Mouse (Mus musculus) MEL (cell line): Measurements from ENCODE around the gene Itpr3. TPM values are rescaled to one million over a fixed set of nuclear protein-coding genes. Genes with fewer than 3 reads are reported as not detected.

Experiments used
- DNase-seq: peaks from one replicate; pipeline ENCODE4 v3.0.0; 2011; ENCODE audit warnings: low read depth, low spot score
- H3K27ac ChIP-seq: 2 replicates; pipeline ENCODE4 v1.5.1; 2012; ENCODE audit warnings: low read depth, mild to moderate bottlenecking, control low read depth, low read length, moderate library complexity; ENCODE audit not compliant: control insufficient read depth
- H3K27me3 ChIP-seq, 2 experiments: fragments of 150-350 bp in 1 of 2; sonication (generic) in 1 of 2; 2 replicates each; pipeline ENCODE4 v1.6.1; 2012; ENCODE audit warnings: low read length in 2 of 2, mild to moderate bottlenecking in 2 of 2, improper control_type of control experiment in 1 of 2, moderate library complexity in 1 of 2; ENCODE audit not compliant: insufficient read depth in 2 of 2, control insufficient read depth in 1 of 2
- H3K36me3 ChIP-seq, 2 experiments: 2 replicates each; pipeline ENCODE4 v1.6.1; 2012 to 2014; ENCODE audit warnings: low read length in 2 of 2, improper control_type of control experiment in 1 of 2, inconsistent platforms in 1 of 2, mild to moderate bottlenecking in 1 of 2; ENCODE audit not compliant: insufficient read depth in 2 of 2, control insufficient read depth in 1 of 2
- H3K4me1 ChIP-seq, 2 experiments: fragments of 150-350 bp in 1 of 2; sonication (generic) in 1 of 2; 2 replicates each; pipeline ENCODE4 v1.6.1; 2012; ENCODE audit warnings: low read length in 2 of 2, improper control_type of control experiment in 1 of 2, mild to moderate bottlenecking in 1 of 2; ENCODE audit not compliant: insufficient read depth in 2 of 2, control insufficient read depth in 1 of 2
- H3K4me3 ChIP-seq, 2 experiments: fragments of 150-350 bp in 1 of 2; sonication (generic) in 1 of 2; 2 replicates each; pipeline ENCODE4 v1.5.1; 2012; ENCODE audit warnings: low read depth in 2 of 2, low read length in 2 of 2, mild to moderate bottlenecking in 2 of 2, moderate library complexity in 2 of 2, control low read depth in 1 of 2, improper control_type of control experiment in 1 of 2; ENCODE audit not compliant: control insufficient read depth in 1 of 2, insufficient read depth in 1 of 2
- H3K79me2 ChIP-seq: 2 replicates; pipeline ENCODE4 v1.6.1; 2012; ENCODE audit warnings: mild to moderate bottlenecking, low read length, moderate library complexity; ENCODE audit not compliant: control insufficient read depth, poor library complexity, insufficient read depth
- H3K9ac ChIP-seq: 2 replicates; pipeline ENCODE4 v1.6.1; 2012; ENCODE audit warnings: low read depth, mild to moderate bottlenecking, control low read depth, low read length, moderate library complexity; ENCODE audit not compliant: control insufficient read depth, poor library complexity, severe bottlenecking
- H3K9me3 ChIP-seq: fragments of 150-350 bp; sonication (generic); replicated peaks from 2 replicates; pipeline ENCODE4 v1.6.1; 2012; ENCODE audit warnings: mild to moderate bottlenecking, low read length, improper control_type of control experiment, moderate library complexity; ENCODE audit not compliant: insufficient read depth
- BHLHE40 ChIP-seq: IDR thresholded peaks from 2 replicates; pipeline ENCODE4 v1.6.1; 2012; ENCODE audit warnings: low read depth, mild to moderate bottlenecking, inconsistent platforms, low read length, improper control_type of control experiment, borderline replicate concordance
- CHD1 ChIP-seq: IDR thresholded peaks from 2 replicates; pipeline ENCODE4 v1.6.1; 2012; ENCODE audit warnings: low read depth, mild to moderate bottlenecking, inconsistent platforms, low read length, improper control_type of control experiment
- E2F4 ChIP-seq: IDR thresholded peaks from 2 replicates; pipeline ENCODE4 v1.6.1; 2011; ENCODE audit warnings: low read depth, low read length, improper control_type of control experiment, borderline replicate concordance
- EP300 ChIP-seq, 2 experiments: IDR thresholded peaks; 2 replicates each; pipeline ENCODE4 v1.6.1; 2011; ENCODE audit warnings: improper control_type of control experiment in 2 of 2, low read length in 2 of 2, low read depth in 1 of 2, mild to moderate bottlenecking in 1 of 2
- GABPA ChIP-seq: IDR thresholded peaks from 2 replicates; pipeline ENCODE4 v1.6.1; 2012; ENCODE audit warnings: low read depth, mild to moderate bottlenecking, inconsistent platforms, low read length, improper control_type of control experiment, moderate library complexity
- GATA1 ChIP-seq: IDR thresholded peaks from 2 replicates; pipeline ENCODE4 v1.6.1; 2011; ENCODE audit warnings: low read depth, low read length, improper control_type of control experiment
- HCFC1 ChIP-seq: IDR thresholded peaks from 2 replicates; pipeline ENCODE4 v1.6.1; 2012; ENCODE audit warnings: low read depth, mild to moderate bottlenecking, inconsistent platforms, low read length, improper control_type of control experiment, moderate library complexity
- JUND ChIP-seq: IDR thresholded peaks from 2 replicates; pipeline ENCODE4 v1.6.1; 2011; ENCODE audit warnings: low read depth, mild to moderate bottlenecking, improper control_type of control experiment, low read length
- KAT2A ChIP-seq: conservative IDR thresholded peaks from 2 replicates; pipeline ENCODE4 v1.6.1; 2012; ENCODE audit warnings: low read depth, low read length, improper control_type of control experiment, inconsistent platforms
- MAFK ChIP-seq: IDR thresholded peaks from 2 replicates; pipeline ENCODE4 v1.6.1; 2011; ENCODE audit warnings: low read depth, mild to moderate bottlenecking, low read length, improper control_type of control experiment, borderline replicate concordance
- MAZ ChIP-seq: IDR thresholded peaks from 2 replicates; pipeline ENCODE4 v1.6.1; 2012; ENCODE audit warnings: low read depth, mild to moderate bottlenecking, inconsistent platforms, low read length, improper control_type of control experiment
- MXI1 ChIP-seq: IDR thresholded peaks from 2 replicates; pipeline ENCODE4 v1.6.1; 2011; ENCODE audit warnings: mild to moderate bottlenecking, low read depth, low read length, improper control_type of control experiment
- MYB ChIP-seq: IDR thresholded peaks from 2 replicates; pipeline ENCODE4 v1.6.1; 2011; ENCODE audit warnings: mild to moderate bottlenecking, low read depth, low read length, improper control_type of control experiment
- NELFE ChIP-seq: IDR thresholded peaks from 2 replicates; pipeline ENCODE4 v1.6.1; 2011; ENCODE audit warnings: low read depth, low read length, improper control_type of control experiment
- NRF1 ChIP-seq: IDR thresholded peaks from 2 replicates; pipeline ENCODE4 v1.6.1; 2014; ENCODE audit warnings: low read depth, mild to moderate bottlenecking, inconsistent platforms, low read length, improper control_type of control experiment, moderate library complexity; ENCODE audit not compliant: poor library complexity, insufficient read depth, severe bottlenecking
- POLR2A ChIP-seq, 2 experiments: IDR thresholded peaks; 2 replicates each; pipeline ENCODE4 v1.6.1; 2011 to 2012; ENCODE audit warnings: low read length in 2 of 2, mild to moderate bottlenecking in 2 of 2, control low read depth in 1 of 2, improper control_type of control experiment in 1 of 2, low read depth in 1 of 2, moderate library complexity in 1 of 2; ENCODE audit not compliant: control insufficient read depth in 1 of 2, insufficient read depth in 1 of 2, poor library complexity in 1 of 2
- POLR2AphosphoS5 ChIP-seq: IDR thresholded peaks from 2 replicates; pipeline ENCODE4 v1.6.1; 2012; ENCODE audit warnings: low read depth, borderline replicate concordance, mild to moderate bottlenecking, inconsistent platforms, low read length, moderate library complexity, mixed read lengths
- RCOR1 ChIP-seq: IDR thresholded peaks from 2 replicates; pipeline ENCODE4 v1.6.1; 2012; ENCODE audit warnings: low read depth, mild to moderate bottlenecking, inconsistent platforms, low read length, improper control_type of control experiment
- SIN3A ChIP-seq: IDR thresholded peaks from 2 replicates; pipeline ENCODE4 v1.6.1; 2012; ENCODE audit warnings: low read length, improper control_type of control experiment, inconsistent platforms
- SMC3 ChIP-seq: IDR thresholded peaks from 2 replicates; pipeline ENCODE4 v1.6.1; 2011; ENCODE audit warnings: low read depth, low read length, improper control_type of control experiment
- TAL1 ChIP-seq: IDR thresholded peaks from 2 replicates; pipeline ENCODE4 v1.6.1; 2012; ENCODE audit warnings: mild to moderate bottlenecking, inconsistent platforms, low read length, moderate library complexity, mixed read lengths
- TBP ChIP-seq: IDR thresholded peaks from 2 replicates; pipeline ENCODE4 v1.8.0; 2011; ENCODE audit warnings: low read depth, low read length, improper control_type of control experiment
- TCF12 ChIP-seq: IDR thresholded peaks from 2 replicates; pipeline ENCODE4 v1.6.1; 2014; ENCODE audit warnings: low read depth, mild to moderate bottlenecking, inconsistent platforms, low read length, improper control_type of control experiment, moderate library complexity
- UBTF ChIP-seq: IDR thresholded peaks from 2 replicates; pipeline ENCODE4 v1.6.1; 2012; ENCODE audit warnings: low read depth, mild to moderate bottlenecking, inconsistent platforms, low read length, improper control_type of control experiment, moderate library complexity, borderline replicate concordance; ENCODE audit not compliant: insufficient read depth
- USF1 ChIP-seq: IDR thresholded peaks from 2 replicates; pipeline ENCODE4 v1.6.1; 2014; ENCODE audit warnings: low read depth, mild to moderate bottlenecking, inconsistent platforms, low read length, improper control_type of control experiment, moderate library complexity
- ZC3H11A ChIP-seq: IDR thresholded peaks from 2 replicates; pipeline ENCODE4 v1.6.1; 2012; ENCODE audit warnings: low read depth, mild to moderate bottlenecking, inconsistent platforms, low read length, improper control_type of control experiment
- polyA plus RNA-seq, 2 experiments: library from polyadenylated mRNA; stranded (reverse) in 1 of 2; unstranded in 1 of 2; fragments of >175 nt in 1 of 2; fragments of >200 nt in 1 of 2; gene quantifications; 2 replicates each; pipeline versions ENCODE4 v1.2.1 to v1.2.4; 2012; ENCODE audit warnings: low replicate concordance in 2 of 2, low read depth in 1 of 2; ENCODE audit not compliant: insufficient read length in 2 of 2, insufficient read depth in 1 of 2, missing spikeins in 1 of 2
- total RNA-seq: library from RNA; depleted of rRNA; stranded (reverse); fragments of 300-350 nt; gene quantifications from 2 replicates; pipeline ENCODE4 v1.2.3, GENCODE M21; 2012

Gene Itpr3
- total and polyA plus RNA-seq, 3 experiments = 7.3 to 11.4 TPM; not detected in 1

DNA sequence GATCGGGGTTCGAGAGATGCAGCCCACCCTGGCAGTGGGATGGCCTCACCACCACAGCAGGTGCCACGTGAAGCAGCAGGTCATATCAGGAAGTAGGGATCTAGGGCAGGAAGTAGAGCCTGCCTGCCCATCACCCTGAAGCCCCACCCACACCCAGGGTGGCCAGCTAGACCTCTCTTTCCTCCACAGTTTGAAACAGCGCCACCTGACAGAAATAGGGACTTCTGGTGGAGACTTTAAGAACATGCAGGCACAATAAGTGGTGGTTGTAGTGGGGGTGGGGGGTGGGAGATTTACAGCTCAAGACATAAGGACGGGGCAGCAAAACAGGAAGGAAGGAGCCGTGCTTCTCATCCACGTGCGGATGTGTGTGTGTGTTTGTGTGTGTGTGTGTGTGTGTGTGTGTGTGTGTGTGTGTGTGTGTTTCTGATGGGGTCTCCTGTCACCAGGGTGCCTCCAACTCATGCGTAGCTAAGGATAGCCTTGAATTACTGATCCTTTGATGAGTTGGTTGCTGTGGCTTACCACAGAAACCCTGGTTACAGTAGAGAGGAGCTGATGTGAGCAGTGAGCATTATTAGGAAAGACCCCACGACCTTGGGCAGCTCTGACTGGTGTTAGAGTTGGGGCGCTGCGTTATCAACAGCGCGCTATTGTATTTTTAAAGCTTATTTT lies 45.0 kb upstream of the Itpr3 start (continued):
- peak; percentile 76 for TF ChIP-seq MAZ
- no peak for TF ChIP-seq MAFK
- peak; percentile 24; the same call in 1 of the 2 replicates for TF ChIP-seq SMC3
- TF ChIP-seq TCF12 = peak; percentile 59
- TF ChIP-seq RCOR1 = peak; percentile 54; the same call in 1 of the 2 replicates
- peak; percentile 92 for TF ChIP-seq MXI1
- TF ChIP-seq TAL1 = no peak
- TF ChIP-seq NRF1 = no peak
- no peak for TF ChIP-seq POLR2AphosphoS5
- no peak for TF ChIP-seq ZC3H11A
- no peak; the same call in 1 of the 2 replicates for TF ChIP-seq KAT2A
- TF ChIP-seq GATA1 = no peak
- TF ChIP-seq BHLHE40 = peak; percentile 81
- TF ChIP-seq SIN3A = peak; percentile 90
- TF ChIP-seq POLR2A (IDR thresholded peaks at IDR 0.05; ENCODE audit: control insufficient read depth in 1 of 2, insufficient read depth in 1 of 2, low read depth in 1 of 2, low read length in 2 of 2, poor library complexity in 1 of 2) = peak; percentile 46 to 77; a peak in 3 of 4 replicates
- TF ChIP-seq GABPA = no peak
- TF ChIP-seq EP300 (IDR thresholded peaks at IDR 0.05; ENCODE audit: low read depth in 1 of 2, low read length in 2 of 2) = peak in 1 of 2 experiments; percentile 41; a peak in 1 of 4 replicates
- TF ChIP-seq JUND = no peak
- peak; percentile 13; the same call in 1 of the 2 replicates for TF ChIP-seq CHD1
- TF ChIP-seq USF1 = peak; percentile 85
- TF ChIP-seq NELFE = peak; percentile 70
- TF ChIP-seq TBP = peak; percentile 69
- no peak for TF ChIP-seq E2F4
- TF ChIP-seq MYB = no peak

DNA sequence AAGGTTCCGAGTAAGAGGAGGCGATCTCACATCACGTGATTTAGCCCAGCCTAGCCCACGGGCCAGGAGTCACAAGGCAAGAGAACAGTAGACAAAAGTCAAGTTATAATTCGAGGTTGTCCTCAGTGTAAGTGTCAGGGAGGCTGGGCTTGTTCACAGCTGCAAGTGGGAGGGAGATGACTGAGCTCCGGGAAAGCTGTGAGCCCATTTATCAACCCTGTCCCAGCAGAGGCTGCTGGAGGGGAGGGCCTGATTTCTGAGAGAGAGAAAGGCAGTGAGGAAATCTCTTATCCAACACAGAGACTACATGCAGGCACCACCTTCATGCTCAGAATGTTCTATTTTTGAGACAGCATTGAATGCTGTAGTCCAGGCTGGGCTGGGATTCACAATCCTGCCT lies 44.2 kb upstream of the Itpr3 start:
- peak overlapping the region; percentile 74 for H3K27ac ChIP-seq
- H3K4me1 ChIP-seq = peaks cover 3 to 11% of the 10 kb centered on the region in 2 experiments; a peak in 3 of 4 replicates

More for the DNA sequence above, 44.2 kb upstream of the Itpr3 start:
- H3K79me2 ChIP-seq = no peaks in the 10 kb centered on the region; the same call in 1 of the 2 replicates
- no peaks in the 10 kb centered on the region for H3K9me3 ChIP-seq
- H3K27me3 ChIP-seq = no peaks in the 10 kb centered on the region
- H3K9ac ChIP-seq = peak overlapping the region; percentile 70
- H3K4me3 ChIP-seq = peak overlapping the region; percentile 48 to 64
- peak; percentile 84 for DNase-seq
- TF ChIP-seq EP300 (IDR thresholded peaks at IDR 0.05; ENCODE audit: low read depth in 1 of 2, low read length in 2 of 2) = peak; percentile 26 to 42; a peak in 1 of 4 replicates
- peak; percentile 54 for TF ChIP-seq TCF12
- TF ChIP-seq CHD1 = no peak
- TF ChIP-seq RCOR1 = peak; percentile 53; the same call in 1 of the 2 replicates
- no peak for TF ChIP-seq BHLHE40
- TF ChIP-seq TAL1 = peak; percentile 54
- TF ChIP-seq NRF1 = peak; percentile 37; the same call in 1 of the 2 replicates
- peak; percentile 28; the same call in 1 of the 2 replicates for TF ChIP-seq NELFE
- no peak for TF ChIP-seq ZC3H11A
- TF ChIP-seq SMC3 = 0 out of 2 replicates have a peak, but pooled peaks have one; percentile 8
- TF ChIP-seq UBTF = peak; percentile 99
- TF ChIP-seq HCFC1 = no peak
- TF ChIP-seq TBP = peak; percentile 99
- peaks cover 0 to 3% of the 10 kb centered on the region in 2 experiments; a peak in 1 of 4 replicates for H3K36me3 ChIP-seq
